Mouse (Mus musculus): ENCODE results near the gene Trmt5.

The Trmt5 gene

GRCm38 (mm10) chr12:73286287-73287092 is at the start of gene Trmt5, which contains the start of gene Slc38a6:
Trmt5 (minus strand) TSS chr12:73286710.
Slc38a6 (plus strand) TSS chr12:73286779.
- DNase-seq: peak; percentile 86

GRCm38 (mm10) chr12:73334051-73334551 is 47.6 kb upstream of the Trmt5 start:
- peak; percentile 6 for DNase-seq

GRCm38 (mm10) chr12:73332701-73333100 is 46.2 kb upstream of the Trmt5 start:
- no peak for DNase-seq

GRCm38 (mm10) chr12:73330236-73330635 is 43.7 kb upstream of the Trmt5 start:
- no peak for DNase-seq

- DNase-seq: no peak
Measured at GRCm38 (mm10) chr12:73328448-73329167, 42.1 kb upstream of the Trmt5 start.

GRCm38 (mm10) chr12:73327381-73327780 is 40.9 kb upstream of the Trmt5 start:
- DNase-seq: no peak

- DNase-seq: no peak
Measured at GRCm38 (mm10) chr12:73325617-73326016, 39.1 kb upstream of the Trmt5 start.

- DNase-seq: no peak
Measured at GRCm38 (mm10) chr12:73325181-73325580, 38.7 kb upstream of the Trmt5 start.

GRCm38 (mm10) chr12:73324742-73325141 is 38.2 kb upstream of the Trmt5 start:
- DNase-seq: no peak

GRCm38 (mm10) chr12:73324180-73324586 is 37.7 kb upstream of the Trmt5 start:
- no peak for DNase-seq

- DNase-seq: no peak
Measured at GRCm38 (mm10) chr12:73317706-73318686, 31.5 kb upstream of the Trmt5 start.

GRCm38 (mm10) chr12:73308711-73309110 is 22.2 kb upstream of the Trmt5 start:
- DNase-seq: no peak

- no peak for DNase-seq
Measured at GRCm38 (mm10) chr12:73307750-73308149, 21.2 kb upstream of the Trmt5 start.

GRCm38 (mm10) chr12:73304636-73305035 is 18.1 kb upstream of the Trmt5 start:
- DNase-seq: no peak

- no peak for DNase-seq
Measured at GRCm38 (mm10) chr12:73300531-73300930, 14.0 kb upstream of the Trmt5 start.

- DNase-seq: no peak
Measured at GRCm38 (mm10) chr12:73298621-73299020, 12.1 kb upstream of the Trmt5 start.

- DNase-seq: no peak
Measured at GRCm38 (mm10) chr12:73295505-73296140, 9.1 kb upstream of the Trmt5 start.

- no peak for DNase-seq
Measured at GRCm38 (mm10) chr12:73294884-73295283, 8.4 kb upstream of the Trmt5 start.

- no peak for DNase-seq
Measured at GRCm38 (mm10) chr12:73288626-73289025, 2.1 kb upstream of the Trmt5 start.

GRCm38 (mm10) chr12:73287609-73288008 is 1.1 kb upstream of the Trmt5 start:
- no peak for DNase-seq

GRCm38 (mm10) chr12:73274921-73275320 is 11.6 kb downstream of the Trmt5 start:
- DNase-seq: no peak

GRCm38 (mm10) chr12:73269933-73270332 is 16.6 kb downstream of the Trmt5 start:
- no peak for DNase-seq

Measured in right cerebral cortex, postnatal 4 days (tissue).